Mouse (Mus musculus) MN1 (cell line): ENCODE results near the gene Oit1.

Experiments
- DNase-seq: peaks from one replicate; pipeline ENCODE4 v3.0.0-alpha.2; 2016; ENCODE audit warnings: low spot score

Gene Oit1

DNA sequence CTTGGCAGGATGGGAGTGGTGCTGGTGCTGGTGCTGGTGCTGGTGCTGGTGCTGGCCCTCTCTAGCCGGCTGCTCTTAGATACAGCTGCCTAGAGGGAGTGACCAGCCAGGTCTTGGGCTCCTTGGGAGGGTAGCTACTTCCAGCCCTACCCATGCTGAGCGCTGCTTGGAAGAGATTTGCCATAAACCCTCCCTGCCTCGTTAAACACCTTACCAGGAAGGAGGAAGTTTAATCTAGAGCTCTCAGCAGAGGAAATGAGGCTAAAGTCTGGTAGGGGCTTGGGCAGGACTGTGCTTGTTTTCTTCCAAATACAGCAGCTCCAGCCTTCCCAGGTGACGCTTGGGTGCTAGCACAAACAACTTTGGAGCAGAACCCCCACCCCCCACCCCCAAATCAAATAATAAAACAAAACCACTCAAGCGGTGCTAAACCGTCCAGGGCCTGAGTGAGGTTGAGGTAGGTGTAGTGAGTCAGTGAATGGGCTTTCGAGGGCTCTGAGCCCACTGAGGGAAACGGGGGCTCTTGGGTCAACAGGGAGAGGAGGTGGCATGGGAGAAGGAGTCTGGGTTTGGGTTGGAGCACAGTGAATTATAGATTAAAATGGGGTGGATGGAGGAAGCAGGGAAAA, at the start of gene Oit1:
TSS of gene Oit1 (minus strand) at position 70 of the 629 bp plus-strand sequence.
- DNase-seq: no peak

DNA sequence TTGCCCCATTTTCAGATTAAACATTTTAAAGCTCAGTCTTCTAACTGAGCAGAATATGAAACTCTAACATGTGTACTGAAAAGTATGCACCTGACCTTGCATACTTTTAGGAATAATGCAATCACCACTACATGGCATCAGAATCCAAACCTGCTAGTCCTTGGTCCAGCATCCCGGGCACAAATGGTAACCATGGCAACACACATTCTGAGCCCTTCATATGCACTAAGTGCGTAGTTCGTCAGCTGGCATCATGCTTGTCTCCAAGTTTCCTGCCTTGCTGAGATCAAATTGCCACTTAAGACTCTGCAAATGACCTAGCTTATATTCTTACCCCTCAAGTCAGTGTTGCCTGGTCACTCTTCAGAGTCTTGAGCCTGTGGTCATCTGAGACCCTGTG, 44.3 kb upstream of the Oit1 start:
- DNase-seq: no peak

DNA sequence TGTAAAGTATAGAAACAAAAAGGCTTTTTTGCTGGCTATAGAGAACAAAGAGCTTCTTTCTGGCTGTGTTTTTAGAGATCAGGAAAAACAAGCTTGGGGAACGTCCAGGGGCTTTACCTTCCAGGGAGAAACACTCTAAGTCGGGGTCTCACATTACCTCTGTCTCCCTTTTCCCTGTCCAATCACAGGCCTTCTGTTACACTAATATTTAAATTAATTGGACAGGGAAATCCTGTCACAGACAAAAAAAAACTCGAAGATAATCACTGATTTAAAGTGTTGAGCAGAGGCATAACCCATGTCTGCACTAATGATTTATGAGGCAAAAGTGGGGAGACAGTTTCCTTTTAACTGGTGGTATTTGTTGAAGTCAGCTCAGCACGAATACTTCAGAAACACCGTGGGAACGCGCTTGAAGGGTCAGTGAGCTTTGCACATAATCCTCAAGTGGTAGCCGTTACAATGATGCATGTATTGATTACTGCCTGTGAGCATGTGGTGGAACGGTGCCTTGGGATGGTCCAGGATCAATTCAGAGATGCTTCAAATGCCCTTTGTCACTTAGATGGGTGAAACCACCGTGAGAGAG, 42.7 kb upstream of the Oit1 start:
- no peak for DNase-seq

DNA sequence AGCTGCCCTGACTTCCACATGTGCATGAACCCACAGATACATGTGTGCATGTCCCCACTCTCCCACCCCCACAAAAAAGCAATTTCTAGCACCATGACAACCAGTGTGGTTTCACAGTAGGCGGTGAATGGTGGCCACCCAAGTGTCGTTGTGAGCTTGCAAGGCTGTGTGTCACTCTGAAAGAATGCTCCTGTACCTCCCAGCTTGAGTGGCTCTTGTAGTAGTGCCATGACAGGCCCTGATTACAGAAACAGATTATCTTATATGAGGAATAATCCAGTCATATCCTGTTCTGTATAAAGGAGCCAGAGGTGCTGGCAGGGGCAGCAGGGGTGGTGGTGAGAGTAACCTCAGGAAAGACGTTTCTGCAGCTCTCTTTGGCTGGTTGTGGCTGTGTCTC, 40.1 kb upstream of the Oit1 start:
- no peak for DNase-seq

DNA sequence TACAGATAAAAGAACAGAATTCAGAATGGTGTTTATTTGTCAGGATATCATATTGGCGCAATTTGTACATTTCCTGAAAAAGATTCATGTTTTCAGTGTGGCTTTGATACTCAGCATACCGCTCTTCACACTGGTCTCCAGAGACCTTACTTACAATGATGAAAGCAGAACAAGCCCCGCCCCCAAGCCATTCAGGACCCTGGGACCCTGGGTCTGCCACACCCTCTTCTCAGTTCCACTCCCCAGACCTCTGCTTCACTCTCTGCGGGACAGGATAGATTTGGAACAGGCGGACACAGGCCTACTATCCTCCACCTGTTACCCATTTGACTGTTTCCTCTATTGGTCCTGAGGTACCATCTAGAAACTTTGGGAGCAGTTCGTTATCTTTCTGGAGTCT, 27.4 kb upstream of the Oit1 start:
- no peak for DNase-seq

DNA sequence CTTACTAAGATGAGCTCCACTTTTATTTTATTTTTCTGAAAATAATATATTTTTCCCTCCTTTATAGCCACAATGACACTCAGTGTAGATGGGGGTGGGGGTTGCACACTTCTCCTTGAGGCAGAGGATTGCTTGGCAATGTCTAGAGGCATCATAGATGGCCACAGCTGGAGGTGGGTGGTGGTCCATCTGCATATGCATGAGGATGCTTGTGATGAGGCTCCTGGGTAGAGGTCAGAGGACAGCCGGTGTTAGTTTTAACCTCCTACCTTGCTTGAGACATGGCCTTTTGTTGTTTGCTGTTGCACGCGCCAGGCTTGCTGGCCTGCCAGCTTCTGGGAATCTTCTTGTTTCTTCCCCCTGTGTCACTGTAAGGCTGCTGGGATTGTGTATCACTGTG, 24.8 kb upstream of the Oit1 start:
- no peak for DNase-seq

DNA sequence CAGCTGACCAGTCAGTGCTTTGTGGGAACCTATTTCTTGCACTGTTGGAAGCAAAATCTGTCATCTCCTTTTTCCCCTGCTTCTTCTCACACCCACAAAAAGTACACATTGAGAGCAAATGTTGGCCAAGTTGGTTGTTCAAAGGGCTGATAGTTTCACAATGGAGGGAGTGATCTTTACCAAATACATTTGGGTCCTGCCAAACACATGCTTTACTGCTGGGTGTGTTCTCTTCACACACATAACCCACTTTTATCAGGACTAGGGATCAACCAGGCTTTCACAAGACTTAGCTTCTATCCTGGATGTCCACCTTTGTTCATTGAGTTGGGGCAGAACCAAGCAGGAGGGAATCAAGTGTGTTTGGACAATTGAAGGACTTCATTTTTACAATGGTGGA, 20.0 kb upstream of the Oit1 start:
- DNase-seq: no peak

DNA sequence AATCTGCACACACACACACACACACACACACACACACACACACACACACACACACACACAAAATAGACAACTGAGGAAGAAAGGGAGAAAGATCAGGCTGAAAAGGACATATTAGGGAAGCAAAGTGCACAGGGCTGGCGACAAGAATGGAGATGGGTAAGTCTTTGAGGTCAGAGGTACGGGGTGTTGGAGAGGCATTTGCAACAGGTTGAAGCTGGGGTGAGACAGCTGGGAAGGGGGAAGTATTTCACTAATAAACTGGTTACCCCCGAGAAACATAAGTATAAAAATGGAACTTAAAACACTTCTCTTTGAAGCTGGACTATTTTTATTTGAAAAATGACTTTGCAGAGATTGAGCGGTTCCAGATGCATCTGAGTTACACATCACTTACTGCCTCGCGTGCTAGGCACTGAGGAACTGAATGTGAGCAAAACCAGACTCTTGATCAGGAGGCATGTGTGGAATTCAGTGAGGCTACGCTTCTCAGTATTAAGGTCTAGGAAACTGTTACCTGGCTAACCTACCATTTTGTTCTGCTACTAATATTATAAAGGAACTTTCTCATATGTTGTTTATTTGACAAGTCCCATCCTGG, 17.2 kb upstream of the Oit1 start:
- DNase-seq: no peak

DNA sequence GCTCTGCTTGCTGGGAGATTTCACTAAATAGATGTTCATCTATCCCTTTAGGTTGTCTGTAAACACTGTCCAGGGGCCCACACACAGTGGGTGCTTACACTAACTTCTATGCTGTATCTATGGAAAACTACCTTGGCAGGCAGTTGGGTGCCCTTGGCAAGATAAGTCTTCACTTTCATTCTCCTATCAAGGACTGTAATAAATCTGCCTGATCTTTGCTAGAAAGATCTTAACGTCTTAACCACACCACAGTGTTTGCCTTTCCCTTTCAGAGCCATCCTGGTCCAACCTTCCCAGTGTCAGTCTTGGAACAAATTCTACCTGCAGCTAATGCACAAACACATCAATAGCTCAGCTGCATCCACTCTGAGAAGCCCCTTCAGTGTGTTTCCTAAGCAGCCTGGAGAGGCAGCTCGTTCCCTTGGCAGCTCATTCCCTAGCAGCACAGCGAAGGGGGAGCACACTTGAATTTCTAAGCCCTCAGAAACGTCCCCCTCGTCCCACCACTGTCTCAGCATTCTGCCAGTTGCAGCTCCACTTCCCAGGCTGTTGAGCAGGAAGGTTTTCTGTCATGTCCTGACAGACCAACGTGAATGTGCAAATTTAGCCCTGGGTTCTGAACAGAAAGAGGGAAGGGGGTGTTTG, 13.7 kb upstream of the Oit1 start:
- DNase-seq: no peak

DNA sequence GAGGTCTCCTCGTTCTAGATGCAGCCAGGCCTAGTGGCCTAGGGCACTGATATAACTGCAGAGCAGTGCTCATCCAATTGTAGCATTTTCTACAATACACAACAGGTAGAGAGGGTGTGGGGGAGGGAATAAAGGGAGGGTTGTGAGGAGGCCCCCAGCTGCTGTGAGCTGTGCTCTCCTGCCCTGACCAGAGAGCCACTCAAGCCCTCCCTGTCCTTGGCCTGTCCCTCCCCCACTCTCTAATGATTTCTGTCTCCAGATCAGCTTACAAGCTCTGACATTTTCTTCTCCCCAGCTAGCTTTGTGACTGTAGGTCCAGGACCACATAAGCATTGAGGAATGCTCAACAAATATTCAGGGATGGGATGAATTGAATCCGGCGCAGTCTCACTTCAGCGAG, 9.2 kb downstream of the Oit1 start:
- DNase-seq: no peak

DNA sequence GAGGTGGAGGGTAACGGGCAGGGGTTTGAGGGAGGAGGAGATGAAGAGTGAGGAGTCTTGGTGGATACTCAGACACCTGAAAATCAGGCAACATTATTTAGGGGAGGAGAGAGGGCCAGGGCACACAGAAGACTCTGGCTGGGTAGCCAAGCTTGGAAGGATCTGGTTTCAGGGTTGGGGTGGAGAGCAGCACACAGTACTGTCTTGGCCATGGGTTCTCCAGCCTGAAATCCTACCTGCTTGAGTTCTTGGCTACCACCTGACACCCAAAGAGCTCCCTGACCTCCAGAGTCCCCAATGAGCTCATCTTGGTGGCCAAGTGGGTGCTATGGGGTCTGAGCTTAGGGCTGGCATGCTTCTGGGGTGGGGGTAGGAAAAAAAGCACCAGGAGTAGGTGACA, 9.7 kb downstream of the Oit1 start:
- DNase-seq: no peak

DNA sequence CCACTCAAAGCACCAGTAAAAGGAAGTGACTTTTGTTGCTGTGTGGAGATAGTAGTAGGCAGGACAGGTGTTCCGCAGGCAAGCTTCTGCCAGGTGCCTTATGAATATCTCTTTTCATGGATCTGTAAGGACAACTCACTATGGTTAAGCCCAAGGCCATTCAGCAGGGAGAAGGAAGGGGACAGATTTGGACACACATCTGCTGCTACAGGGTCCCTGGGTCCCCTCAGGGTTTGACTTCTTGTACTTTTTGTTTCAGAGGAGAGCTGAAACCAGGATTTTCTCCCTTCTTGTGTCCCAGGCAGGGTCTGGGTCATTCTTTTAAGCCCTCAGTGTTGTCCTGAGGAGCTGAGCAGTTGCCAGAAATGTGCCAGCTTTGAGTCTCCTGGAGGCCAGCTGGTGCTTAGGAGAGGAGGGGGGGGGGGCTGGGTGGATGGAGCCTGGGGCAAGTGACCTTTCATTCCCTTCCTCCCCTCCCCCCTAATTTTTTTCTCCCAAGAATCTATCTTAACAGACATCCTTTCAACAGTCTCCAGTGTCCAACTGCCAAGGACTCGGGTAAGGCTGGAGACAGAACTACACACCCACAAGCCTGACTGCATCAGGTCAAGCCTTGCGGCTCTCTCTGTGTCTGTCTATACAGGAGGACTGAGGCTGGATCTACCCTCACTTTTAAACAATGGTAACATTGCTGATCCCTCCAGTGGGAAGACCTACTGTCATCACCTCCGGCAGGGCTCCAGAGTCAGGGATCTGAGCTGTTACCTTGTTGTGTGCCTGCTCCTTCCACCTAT, 10.6 kb downstream of the Oit1 start:
- no peak for DNase-seq

DNA sequence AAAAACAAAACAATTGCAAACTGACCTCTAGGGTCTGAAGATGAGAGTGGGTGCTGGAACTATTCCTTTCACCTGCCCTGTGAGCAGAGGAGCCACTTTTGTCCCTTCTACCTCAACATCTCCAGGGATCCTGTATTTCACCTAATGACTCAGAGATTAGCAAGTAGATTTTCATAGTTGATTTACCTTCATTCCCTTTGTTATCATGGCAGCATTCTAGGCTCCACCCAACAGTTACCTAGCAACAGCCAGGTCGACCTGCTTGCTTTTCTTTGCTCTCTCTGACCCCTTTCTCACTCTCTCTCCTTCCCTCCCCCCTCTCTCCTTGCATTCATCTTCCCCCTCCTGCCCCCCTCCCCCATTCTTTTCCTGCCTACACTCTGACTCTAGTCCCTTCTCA, 11.4 kb downstream of the Oit1 start:
- DNase-seq: no peak

DNA sequence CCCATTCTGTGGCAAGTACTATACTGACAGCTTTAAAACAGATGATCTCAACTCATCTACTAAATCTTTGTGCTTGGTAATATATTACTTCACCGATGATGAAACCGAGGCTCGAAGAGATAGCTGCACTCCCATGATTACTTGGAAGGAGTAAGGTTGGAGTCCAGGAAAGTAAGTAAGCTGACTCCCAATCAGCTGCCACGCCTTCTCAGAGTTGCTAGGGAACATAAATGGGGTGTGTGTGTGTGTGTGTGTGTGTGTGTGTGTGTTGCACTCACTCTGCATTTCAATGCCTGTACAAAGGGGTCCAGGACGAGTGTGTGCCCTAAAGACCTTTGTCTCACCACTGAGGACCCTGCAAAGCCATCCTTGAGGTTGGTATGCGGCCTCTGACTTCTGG, 12.7 kb downstream of the Oit1 start:
- DNase-seq: no peak

DNA sequence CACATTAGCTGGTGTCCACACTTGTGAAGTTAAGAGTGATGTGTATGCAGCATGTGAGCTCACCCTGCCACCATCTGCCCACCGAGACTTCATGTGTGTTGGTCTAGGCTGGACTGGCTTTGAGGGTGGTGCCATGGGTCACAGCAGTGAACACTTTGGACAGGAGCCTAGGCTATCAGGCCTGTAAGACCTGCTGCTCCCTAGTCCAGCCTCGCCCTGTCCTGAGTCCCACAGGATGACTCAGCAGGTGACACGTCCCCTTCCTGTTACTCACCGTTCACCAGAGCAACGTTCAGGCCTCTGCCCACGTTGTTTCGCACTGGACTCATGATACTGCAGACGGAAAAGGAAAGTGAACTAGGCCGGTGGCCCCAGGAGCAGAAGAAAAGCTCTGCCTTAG, 21.7 kb downstream of the Oit1 start:
- peak; percentile 8 for DNase-seq

DNA sequence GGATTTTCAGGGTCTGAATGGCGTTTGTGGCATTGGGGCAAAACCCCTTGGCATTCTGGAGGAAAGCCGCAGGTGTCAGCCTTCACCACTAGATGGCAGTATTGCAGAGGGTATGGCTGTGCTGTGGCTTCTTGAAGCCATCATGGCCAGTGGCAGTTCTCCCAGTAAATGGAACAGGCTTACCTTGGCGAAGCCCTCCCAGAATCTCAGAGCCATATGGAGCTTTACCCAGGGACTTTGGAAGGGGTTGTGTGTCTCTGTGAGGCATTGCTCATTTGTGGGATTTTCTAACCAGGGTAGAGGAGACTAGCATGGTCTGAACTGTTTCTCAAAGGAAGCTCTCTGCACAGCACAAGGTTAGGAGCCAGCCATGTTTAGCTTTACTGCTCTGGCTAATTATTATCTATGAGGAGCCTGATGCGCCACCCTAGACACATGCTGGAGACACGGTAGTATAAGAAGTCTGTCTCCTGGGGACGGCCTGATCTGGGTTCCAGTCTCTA, 22.5 kb downstream of the Oit1 start:
- peak; percentile 75 for DNase-seq

DNA sequence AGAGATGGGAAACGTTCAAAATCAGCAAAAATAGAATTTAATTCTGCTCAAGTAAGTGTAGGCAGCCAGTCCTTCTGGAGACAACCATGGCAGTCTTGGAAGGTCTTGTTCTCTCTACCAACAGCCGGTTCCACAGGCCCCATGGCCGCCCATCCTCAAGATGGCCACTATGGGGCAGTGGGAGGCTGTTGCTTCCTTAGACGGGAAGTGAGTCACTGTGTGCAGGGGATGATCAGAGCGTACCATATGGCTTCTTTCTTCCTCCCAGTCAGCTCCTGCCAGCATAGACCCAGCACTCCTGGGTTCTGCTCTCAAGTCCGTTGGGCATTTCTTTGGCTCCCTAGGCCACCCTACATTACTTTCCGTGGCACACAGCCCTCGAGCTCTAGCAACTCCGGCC, 29.6 kb downstream of the Oit1 start:
- peak; percentile 22 for DNase-seq

DNA sequence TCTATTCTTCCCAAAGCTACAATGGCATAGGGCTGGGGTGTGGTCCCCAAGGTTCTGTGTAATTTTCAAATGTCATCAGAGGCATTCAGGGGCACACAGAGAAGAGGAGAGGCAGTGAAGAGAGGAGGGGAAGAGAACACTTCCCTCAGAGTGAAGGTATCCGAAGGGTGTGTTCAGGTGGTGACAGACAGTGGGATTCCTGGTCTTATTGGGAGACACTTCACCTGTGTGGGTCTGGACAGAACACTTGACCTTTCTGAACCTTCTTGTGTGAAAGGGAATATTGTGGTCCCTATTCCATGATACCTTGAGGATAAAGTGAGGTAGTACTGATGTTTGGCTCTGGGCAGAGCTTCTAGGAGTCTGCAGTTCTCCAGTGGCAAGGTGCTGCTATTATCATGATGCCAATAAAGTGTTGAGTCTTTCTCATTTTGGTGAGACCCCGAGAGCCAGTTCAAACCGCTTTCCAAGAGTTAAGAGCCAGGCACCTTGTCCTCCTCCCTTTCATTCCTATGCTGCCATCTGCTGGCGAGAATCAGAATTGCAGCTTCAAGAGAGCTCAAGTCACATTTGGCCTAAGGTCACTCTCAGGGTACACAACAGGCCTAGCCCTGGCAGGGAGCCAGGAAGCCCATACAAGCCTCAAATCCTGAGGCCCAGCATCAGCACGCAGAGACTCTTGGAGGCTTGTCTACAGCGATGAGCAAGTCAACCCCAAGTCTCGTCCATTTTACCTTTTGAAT, 32.1 kb downstream of the Oit1 start:
- DNase-seq: peak; percentile 67

DNA sequence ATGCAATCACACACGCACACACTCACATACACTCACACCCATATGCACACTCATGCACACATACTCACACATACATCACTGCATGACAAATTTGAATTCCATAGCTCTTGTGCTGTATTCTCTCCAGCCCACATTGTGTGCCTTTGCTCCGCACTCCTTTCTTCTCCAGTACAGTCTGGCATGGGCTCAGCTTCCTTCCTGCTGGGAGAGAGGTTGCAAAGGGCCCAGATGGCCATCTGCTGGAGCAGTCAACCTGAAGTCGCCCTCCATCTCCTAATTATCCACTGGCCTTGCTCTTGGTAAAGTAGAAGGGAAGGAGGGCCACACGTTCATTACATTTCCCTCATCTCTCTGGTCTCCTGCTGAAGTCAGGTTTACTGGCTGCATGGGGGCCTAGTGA, 33.0 kb downstream of the Oit1 start:
- no peak for DNase-seq

DNA sequence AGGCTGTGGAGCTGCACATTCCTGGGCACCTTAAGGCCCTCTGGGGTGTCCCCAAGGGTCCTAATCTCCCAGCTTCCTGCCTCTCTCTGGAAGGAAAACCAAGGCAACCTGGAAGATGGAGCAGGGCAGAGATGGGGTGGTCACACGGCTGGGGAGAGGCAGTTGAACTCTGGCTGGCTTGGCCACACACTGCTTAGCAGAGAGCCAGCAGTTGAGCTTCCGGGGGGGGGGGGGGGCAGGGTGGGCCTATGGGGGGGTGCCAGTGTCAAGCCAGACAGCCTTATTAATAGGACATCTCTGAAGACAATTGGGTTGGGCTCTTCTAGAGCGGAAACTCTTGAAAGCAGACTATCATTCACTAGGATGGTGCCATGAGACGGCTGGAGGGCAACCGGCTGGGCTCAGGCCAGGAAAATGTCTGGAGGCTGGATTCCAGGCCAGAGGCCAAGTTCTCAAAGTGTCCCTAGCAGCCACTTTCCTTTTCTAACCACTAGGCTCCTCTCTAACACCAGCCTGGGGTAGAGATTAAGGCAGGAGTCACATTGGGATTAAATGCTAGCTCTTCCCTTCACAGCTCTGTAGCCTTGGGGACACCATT, 35.9 kb downstream of the Oit1 start:
- no peak for DNase-seq

DNA sequence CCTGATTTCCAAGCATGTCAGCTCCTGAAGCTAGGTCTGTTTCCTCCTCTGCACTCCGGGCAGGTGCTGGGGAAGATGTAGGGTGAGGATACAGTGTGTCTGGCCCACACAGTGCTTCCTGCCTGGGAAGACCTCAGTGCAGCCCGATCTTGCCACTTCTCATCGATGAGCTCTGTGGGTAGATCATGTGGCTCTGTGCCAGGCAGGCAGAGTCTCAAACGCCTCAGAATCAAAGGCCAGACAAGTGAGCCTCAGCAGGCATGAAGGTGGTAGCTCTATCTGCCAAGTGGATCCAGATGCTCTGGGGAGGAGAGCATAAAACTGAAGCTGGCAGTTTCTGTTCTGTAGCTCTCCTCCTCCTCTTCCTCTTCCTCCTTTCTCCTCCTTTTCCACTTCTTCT, 38.3 kb downstream of the Oit1 start:
- DNase-seq: peak; percentile 37
